Mouse (Mus musculus) heart, postnatal 0 days (tissue): ENCODE results near the gene Rbfox1. TPM values are rescaled to one million over a fixed set of nuclear protein-coding genes. Genes with fewer than 3 reads are reported as not detected.

ENCODE experiments used
- ATAC-seq: fragments of 200-750 bp; cut with Nextera tagmentation; 2 replicates; pipeline ENCODE4 v1.8.0; 2017; ENCODE audit warnings: low read depth, moderate number of reproducible peaks, moderate library complexity; ENCODE audit not compliant: insufficient read depth
- DNase-seq: peaks from one replicate; pipeline ENCODE4 v3.0.0-alpha.2; 2016; ENCODE audit warnings: low spot score
- H3K27ac ChIP-seq: fragments of 300-500 bp; sonication (generic); 2 replicates; pipeline ENCODE4 v1.5.1; 2014; ENCODE audit warnings: low read depth, mild to moderate bottlenecking
- H3K27me3 ChIP-seq: fragments of 300-500 bp; sonication (generic); 2 replicates; pipeline ENCODE4 v1.6.1; 2014; ENCODE audit warnings: low read length, mixed read lengths; ENCODE audit not compliant: control insufficient read depth, insufficient read depth
- H3K36me3 ChIP-seq: fragments of 300-500 bp; sonication (generic); replicated peaks from 2 replicates; pipeline ENCODE4 v1.6.1; 2014; ENCODE audit warnings: low read length, mixed read lengths; ENCODE audit not compliant: control insufficient read depth, insufficient read depth
- H3K4me1 ChIP-seq: fragments of 300-500 bp; sonication (generic); 2 replicates; pipeline ENCODE4 v1.6.1; 2014; ENCODE audit warnings: antibody characterized with exemption; ENCODE audit not compliant: control insufficient read depth, insufficient read depth
- H3K4me2 ChIP-seq: fragments of 300-500 bp; sonication (generic); 2 replicates; pipeline ENCODE4 v1.6.1; 2014; ENCODE audit warnings: low read depth, mild to moderate bottlenecking, low read length, moderate library complexity
- H3K4me3 ChIP-seq: fragments of 300-500 bp; sonication (generic); 2 replicates; pipeline ENCODE4 v1.5.1; 2014; ENCODE audit warnings: low read depth, low read length
- H3K9ac ChIP-seq: fragments of 300-500 bp; sonication (generic); replicated peaks from 2 replicates; pipeline ENCODE4 v1.6.1; 2014; ENCODE audit warnings: low read depth, low read length, mixed read lengths
- H3K9me3 ChIP-seq: fragments of 300-500 bp; sonication (generic); replicated peaks from 2 replicates; pipeline ENCODE4 v1.6.1; 2016; ENCODE audit warnings: low read length; ENCODE audit not compliant: control insufficient read depth
- CTCF ChIP-seq: IDR thresholded peaks from 2 replicates; pipeline ENCODE4 v1.5.1; 2016; ENCODE audit warnings: antibody characterized with exemption, control low read depth, low read depth
- EP300 ChIP-seq: IDR thresholded peaks from 2 replicates; pipeline ENCODE4 v1.6.1; 2016; ENCODE audit warnings: antibody characterized with exemption, low read depth
- WGBS: fragments of 180-500 bp; shearing (Covaris S2); extraction: QIAGEN DNeasy Blood & Tissue Kit; methylation state at CpG from one replicate; pipeline ENCODE4 v1.1.7; 2014; 5-methylcytosine and 5-hydroxymethylcytosine counted together
- polyA plus RNA-seq: library from polyadenylated mRNA; unstranded; fragments of >200 nt; fragmentation: Nextera tagmentation; extraction: Ambion mirVana; gene quantifications from 2 replicates; pipeline ENCODE4 v1.2.1, GENCODE M21; 2015
- total RNA-seq: library from RNA; depleted of rRNA; stranded (reverse); fragments of >200 nt; gene quantifications from 2 replicates; pipeline ENCODE4 v1.2.3, GENCODE M21; 2014; ENCODE audit warnings: low replicate concordance

Rbfox1 gene
- total and polyA plus RNA-seq, 2 experiments from 2014 or later = 6.0 to 15.3 TPM

DNA sequence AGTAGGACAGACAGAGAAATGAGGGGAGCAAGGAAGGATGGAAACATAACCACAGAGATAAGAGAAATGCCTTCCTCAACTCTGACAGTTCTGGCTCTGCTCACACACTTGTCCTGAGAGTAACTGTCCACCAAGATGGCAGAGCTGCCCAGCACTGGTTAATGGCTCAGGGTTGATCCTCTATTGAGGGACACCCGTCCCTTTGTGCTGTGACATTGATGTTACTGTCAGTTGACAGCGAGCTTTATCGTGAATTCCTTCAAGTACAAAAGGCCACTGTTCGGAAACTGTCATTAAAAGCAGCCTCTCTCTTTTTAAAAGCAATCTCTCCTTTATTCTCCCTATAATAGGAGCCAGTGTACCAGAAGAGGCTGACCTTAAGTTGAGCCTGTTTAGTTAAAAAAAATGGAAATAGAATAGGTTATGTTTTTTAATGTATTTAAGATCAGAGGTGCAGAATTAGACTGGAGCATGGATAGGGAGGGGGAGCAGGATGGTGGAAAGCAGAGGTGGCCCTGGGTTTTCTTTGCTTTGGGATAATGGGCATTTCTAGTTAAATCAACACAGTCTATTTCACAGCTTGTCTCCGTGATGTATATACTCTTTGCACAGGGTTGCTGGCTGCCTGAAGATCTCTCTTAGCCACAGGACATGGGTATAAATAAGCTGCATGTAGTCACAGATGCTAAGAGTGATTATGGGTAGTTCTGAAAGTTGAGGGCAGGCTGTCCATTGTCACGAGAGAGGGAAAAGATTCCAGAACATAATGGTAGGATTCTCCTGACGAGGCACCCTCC lies 212.3 kb downstream of the Rbfox1 start:
- H3K36me3 ChIP-seq = no peaks in the 10 kb centered on the region
- TF ChIP-seq EP300 (no peak), CTCF (no peak)
- ATAC-seq (no peak), DNase-seq (no peak)
- no peaks in the 10 kb centered on the region for H3K9me3 ChIP-seq
- H3K27me3 ChIP-seq = no peaks in the 10 kb centered on the region
- 63% methylated on average over 7 of the region's 7 CpGs for WGBS
- no peak overlapping the region for H3K9ac ChIP-seq
- no peak overlapping the region for H3K4me3 ChIP-seq
- no peak overlapping the region for H3K27ac ChIP-seq
- no peak overlapping the region for H3K4me2 ChIP-seq
- H3K4me1 ChIP-seq = no peaks in the 10 kb centered on the region

- Histone ChIP-seq H3K4me3 (no peak overlapping the region), H3K27ac (no peak overlapping the region), H3K9me3 (no peaks in the 10 kb centered on the region), H3K9ac (no peak overlapping the region), H3K36me3 (no peaks in the 10 kb centered on the region), H3K4me2 (no peak overlapping the region), H3K27me3 (no peaks in the 10 kb centered on the region), H3K4me1 (no peaks in the 10 kb centered on the region)
- WGBS = 88% methylated on average over 3 of the region's 3 CpGs
- DNase-seq = no peak
- TF ChIP-seq CTCF = no peak
- TF ChIP-seq EP300 = no peak
- no peak for ATAC-seq
Measured at GRCm38 (mm10) chr16:6098116-6098515, 213.0 kb downstream of the Rbfox1 start.

DNA sequence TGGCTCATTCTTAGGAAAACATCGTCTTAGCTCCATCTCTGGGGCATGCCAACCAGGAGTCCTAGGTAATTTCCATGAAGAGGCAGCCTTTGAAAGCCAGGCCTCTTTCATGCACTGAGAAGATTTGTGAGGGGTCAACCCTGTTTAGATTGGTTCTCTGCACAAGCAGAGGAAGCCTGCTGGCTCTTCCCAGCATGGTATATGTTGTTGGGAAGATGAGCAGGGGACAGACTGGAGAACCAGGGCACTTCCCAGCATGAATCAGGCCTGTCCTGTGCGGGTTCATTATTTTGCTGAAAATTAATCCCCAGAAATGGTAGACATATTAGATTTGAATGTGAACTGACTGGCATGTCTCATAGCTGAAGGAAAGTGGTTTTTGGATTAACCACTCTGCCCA lies 214.4 kb downstream of the Rbfox1 start:
- Histone ChIP-seq H3K9me3 (no peaks in the 10 kb centered on the region), H3K27ac (no peak overlapping the region), H3K4me3 (no peak overlapping the region), H3K9ac (no peak overlapping the region), H3K4me2 (no peak overlapping the region), H3K4me1 (no peaks in the 10 kb centered on the region), H3K36me3 (no peaks in the 10 kb centered on the region), H3K27me3 (no peaks in the 10 kb centered on the region)
- TF ChIP-seq EP300 = no peak
- no peak for ATAC-seq
- DNase-seq = no peak
- WGBS = 86% methylated on average over 2 of the region's 2 CpGs

DNA sequence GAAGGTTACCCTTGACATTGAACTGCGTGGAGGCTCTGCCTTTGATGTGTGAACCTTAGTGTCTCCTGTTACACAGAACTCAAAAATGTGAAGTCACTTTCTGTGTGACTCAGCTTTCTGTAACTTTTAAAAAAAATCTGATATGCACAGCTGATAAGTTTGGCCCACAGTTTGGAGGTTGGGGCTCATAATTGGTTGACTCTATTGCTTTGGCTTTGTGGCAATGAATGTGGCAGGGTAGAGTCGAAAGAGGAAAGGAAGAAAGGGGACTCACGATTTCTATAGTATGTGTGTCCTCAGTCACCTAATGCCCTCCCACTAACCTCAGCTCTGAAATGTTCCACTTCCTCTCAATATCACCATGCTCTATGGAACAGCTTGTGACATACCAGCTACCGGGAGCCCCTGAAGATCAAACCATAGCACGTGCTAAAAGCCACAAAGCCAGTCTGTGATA lies 215.3 kb downstream of the Rbfox1 start:
- no peak overlapping the region for H3K4me3 ChIP-seq
- no peak overlapping the region for H3K9ac ChIP-seq
- H3K4me2 ChIP-seq = no peak overlapping the region
- H3K4me1 ChIP-seq = no peaks in the 10 kb centered on the region
- H3K36me3 ChIP-seq = no peaks in the 10 kb centered on the region
- 67% methylated on average over 5 of the region's 5 CpGs for WGBS
- ATAC-seq (no peak), DNase-seq (no peak)
- H3K9me3 ChIP-seq = no peaks in the 10 kb centered on the region
- TF ChIP-seq EP300 = no peak
- TF ChIP-seq CTCF = no peak
- H3K27me3 ChIP-seq = no peaks in the 10 kb centered on the region
- no peak overlapping the region for H3K27ac ChIP-seq

GRCm38 (mm10) chr16:6103713-6104112 lies 218.6 kb downstream of the Rbfox1 start:
- ATAC-seq (no peak), DNase-seq (no peak)
- H3K4me2 ChIP-seq = no peak overlapping the region
- no peaks in the 10 kb centered on the region for H3K36me3 ChIP-seq
- 38% methylated on average over 2 of the region's 2 CpGs for WGBS
- H3K9ac ChIP-seq = no peak overlapping the region
- H3K27me3 ChIP-seq = no peaks in the 10 kb centered on the region
- H3K9me3 ChIP-seq = no peaks in the 10 kb centered on the region
- no peaks in the 10 kb centered on the region for H3K4me1 ChIP-seq
- no peak overlapping the region for H3K27ac ChIP-seq
- TF ChIP-seq CTCF = no peak
- no peak for TF ChIP-seq EP300
- H3K4me3 ChIP-seq = no peak overlapping the region

GRCm38 (mm10) chr16:6110121-6110520 lies 225.0 kb downstream of the Rbfox1 start:
- DNase-seq (no peak), ATAC-seq (no peak)
- no peaks in the 10 kb centered on the region for H3K27me3 ChIP-seq
- H3K4me1 ChIP-seq = no peaks in the 10 kb centered on the region
- H3K9ac ChIP-seq = no peak overlapping the region
- H3K27ac ChIP-seq = no peak overlapping the region
- no peaks in the 10 kb centered on the region for H3K36me3 ChIP-seq
- H3K4me2 ChIP-seq = no peak overlapping the region
- TF ChIP-seq EP300 (no peak), CTCF (no peak)
- WGBS = 90% methylated on average over 3 of the region's 3 CpGs
- no peaks in the 10 kb centered on the region for H3K9me3 ChIP-seq
- H3K4me3 ChIP-seq = no peak overlapping the region
